Mouse (Mus musculus): ENCODE data around the gene Oxgr1.

DNA sequence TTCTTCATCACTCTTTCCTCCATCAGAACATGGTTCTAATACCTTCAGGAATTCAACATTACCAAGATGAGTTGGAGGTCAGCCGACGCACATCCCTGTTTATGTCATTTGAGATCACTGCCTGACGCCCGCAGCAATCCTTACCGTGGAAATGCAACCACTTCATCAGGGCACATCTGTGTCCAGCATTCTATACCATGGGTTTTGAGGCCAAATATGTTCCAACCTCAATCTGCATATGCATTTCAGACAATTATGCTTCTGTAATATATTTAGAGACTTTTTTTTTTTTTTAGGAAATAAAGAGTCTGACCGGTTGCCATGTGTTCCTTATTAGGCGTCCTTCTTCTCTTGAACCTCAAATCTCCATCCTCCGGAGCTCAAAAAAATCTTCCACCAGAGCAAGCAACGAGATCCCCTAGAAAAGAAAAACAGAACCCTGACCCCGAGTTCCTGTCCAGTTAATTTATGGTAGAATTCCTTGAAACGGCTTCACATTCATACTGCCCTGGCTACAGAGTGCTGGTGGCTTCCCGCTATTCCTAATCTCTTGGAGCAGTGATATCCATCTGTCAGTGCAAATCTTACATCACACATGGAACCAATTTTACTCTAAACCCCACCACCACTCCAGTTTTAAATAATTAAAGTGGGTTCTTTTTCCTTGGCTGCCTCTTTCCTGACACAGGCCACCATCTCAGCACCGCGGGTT is 47.6 kb upstream of the Oxgr1 start:
- TF ChIP-seq EP300 (IDR thresholded peaks at IDR 0.05), result no peak
- TF ChIP-seq CTCF (IDR thresholded peaks at IDR 0.05), result no peak
